In the genomic region with DNA sequence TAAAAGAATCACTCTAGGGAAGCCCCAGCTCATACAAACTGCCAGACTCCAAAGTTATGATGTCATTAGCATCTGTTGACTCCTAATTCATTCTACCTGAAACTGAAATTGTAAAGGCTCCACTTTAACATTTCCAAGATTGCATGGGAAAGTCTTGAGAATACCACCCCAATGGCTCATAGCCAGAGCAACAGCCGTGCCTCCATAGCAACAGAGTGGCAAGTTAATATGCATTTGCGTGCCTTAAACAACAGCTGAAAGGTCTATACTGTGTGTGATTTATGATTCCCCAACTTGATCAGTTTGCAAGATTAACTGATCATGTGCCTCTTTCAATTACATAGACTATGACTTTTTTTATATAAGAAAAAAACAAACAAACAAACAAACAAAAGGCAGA, we compare ENCODE assay signal across 18 mouse cellular contexts.
DNase-seq lines count a peak whose midpoint lies in the region; ATAC-seq and TF ChIP-seq lines count a peak whose summit lies in the region.
"Had no signal": no experiment of that assay in that cellular context is flagged by ENCODE, and none has a peak within 500 bp of the region (broad histone marks: within the 10 kb centered on the region; RNA-seq: fewer than 3 reads in every experiment).

No protein-coding gene starts in this region.

- H3K4me3 ChIP-seq in forebrain, embryonic 15.5 days: no peak overlapping the region
- H3K4me3 ChIP-seq in forebrain, embryonic 12.5 days (replicated peaks): no peak overlapping the region
- H3K4me3 ChIP-seq in midbrain, postnatal 0 days (ENCODE audit: low read depth, low read length): no peak overlapping the region
- no peak overlapping the region for H3K4me3 ChIP-seq in midbrain, embryonic 13.5 days (replicated peaks)
- H3K4me3 ChIP-seq: heart, embryonic 13.5 days; hindbrain, embryonic 12.5 days had no signal

- H3K9me3 ChIP-seq in forebrain, embryonic 15.5 days: no peaks in the 10 kb centered on the region
- H3K9me3 ChIP-seq in forebrain, embryonic 12.5 days: no peaks in the 10 kb centered on the region
- H3K9me3 ChIP-seq in midbrain, postnatal 0 days (ENCODE audit: low read length): no peaks in the 10 kb centered on the region
- H3K9me3 ChIP-seq in midbrain, embryonic 13.5 days: no peaks in the 10 kb centered on the region
- H3K9me3 ChIP-seq: heart, embryonic 13.5 days; hindbrain, embryonic 12.5 days had no signal

- no peak overlapping the region for H3K27ac ChIP-seq in forebrain, embryonic 15.5 days (replicated peaks)
- H3K27ac ChIP-seq in forebrain, embryonic 12.5 days: no peak overlapping the region
- no peak overlapping the region for H3K27ac ChIP-seq in midbrain, postnatal 0 days (ENCODE audit: low read depth, low read length)
- H3K27ac ChIP-seq in midbrain, embryonic 13.5 days: no peak overlapping the region
- H3K27ac ChIP-seq: heart, embryonic 13.5 days; hindbrain, embryonic 12.5 days had no signal

- no peaks in the 10 kb centered on the region for H3K36me3 ChIP-seq in forebrain, embryonic 15.5 days
- no peaks in the 10 kb centered on the region for H3K36me3 ChIP-seq in forebrain, embryonic 12.5 days (replicated peaks)
- H3K36me3 ChIP-seq in midbrain, postnatal 0 days (ENCODE audit: insufficient read depth, low read length): no peaks in the 10 kb centered on the region
- no peaks in the 10 kb centered on the region for H3K36me3 ChIP-seq in midbrain, embryonic 13.5 days
- H3K36me3 ChIP-seq: G1E; heart, embryonic 13.5 days; hindbrain, embryonic 12.5 days had no signal

- no peak for TF ChIP-seq CTCF in midbrain, postnatal 0 days (IDR thresholded peaks at IDR 0.05)

- 44% methylated on average over 2 of the region's 2 CpGs for WGBS in forebrain, embryonic 15.5 days
- 87% methylated on average over 2 of the region's 2 CpGs for WGBS in forebrain, embryonic 12.5 days
- WGBS in midbrain, postnatal 0 days: 72% methylated on average over 2 of the region's 2 CpGs
- 85% methylated on average over 2 of the region's 2 CpGs for WGBS in midbrain, embryonic 13.5 days

- H3K4me1 ChIP-seq in forebrain, embryonic 15.5 days: peaks cover 13% of the 10 kb centered on the region
- H3K4me1 ChIP-seq in forebrain, embryonic 12.5 days: no peaks in the 10 kb centered on the region
- no peaks in the 10 kb centered on the region for H3K4me1 ChIP-seq in midbrain, postnatal 0 days (ENCODE audit: insufficient read depth, low read length)
- H3K4me1 ChIP-seq in midbrain, embryonic 13.5 days (replicated peaks): no peaks in the 10 kb centered on the region
- H3K4me1 ChIP-seq: hindbrain, embryonic 12.5 days had no signal

- ATAC-seq in forebrain, embryonic 15.5 days (replicated peaks): peak; percentile 80
- ATAC-seq in forebrain, embryonic 12.5 days (ENCODE audit: low FRiP score): no peak
- ATAC-seq in midbrain, postnatal 0 days (ENCODE audit: low FRiP score): no peak
- no peak for ATAC-seq in midbrain, embryonic 13.5 days
- ATAC-seq: CD4-positive, CD25-positive, alpha-beta regulatory T cell, adult 4 months; intestine, embryonic 16.5 days had no signal

- DNase-seq in cerebellum, postnatal 10 days: peak; percentile 16 to 28
- no peak for DNase-seq in cerebellum, adult 9-10 months
- DNase-seq in midbrain, postnatal 0 days (ENCODE audit: low spot score): peak; percentile 27
- DNase-seq in MN1 (ENCODE audit: low spot score): no peak
- DNase-seq: adrenal gland, postnatal 10 days; B cell, adult 2 months; gastrocnemius, postnatal 36 days; heart, adult 11 months; heart, postnatal 36 days; kidney, adult 2 months had no signal

- H3K9ac ChIP-seq in forebrain, embryonic 15.5 days (replicated peaks): no peak overlapping the region
- no peak overlapping the region for H3K9ac ChIP-seq in forebrain, embryonic 12.5 days
- H3K9ac ChIP-seq in midbrain, postnatal 0 days (replicated peaks; ENCODE audit: low read length, poor library complexity, severe bottlenecking): no peak overlapping the region
- no peak overlapping the region for H3K9ac ChIP-seq in midbrain, embryonic 13.5 days (replicated peaks)
- H3K9ac ChIP-seq: heart, embryonic 13.5 days; hindbrain, embryonic 12.5 days had no signal

- no peaks in the 10 kb centered on the region for H3K27me3 ChIP-seq in forebrain, embryonic 15.5 days
- H3K27me3 ChIP-seq in forebrain, embryonic 12.5 days: no peaks in the 10 kb centered on the region
- no peaks in the 10 kb centered on the region for H3K27me3 ChIP-seq in midbrain, postnatal 0 days (ENCODE audit: insufficient read depth, low read length)
- no peaks in the 10 kb centered on the region for H3K27me3 ChIP-seq in midbrain, embryonic 13.5 days
- H3K27me3 ChIP-seq: heart, embryonic 13.5 days; hindbrain, embryonic 12.5 days had no signal

- H3K4me2 ChIP-seq in forebrain, embryonic 15.5 days (replicated peaks): no peak overlapping the region
- no peak overlapping the region for H3K4me2 ChIP-seq in forebrain, embryonic 12.5 days
- no peak overlapping the region for H3K4me2 ChIP-seq in midbrain, postnatal 0 days (ENCODE audit: low read depth, low read length, poor library complexity, severe bottlenecking)
- H3K4me2 ChIP-seq in midbrain, embryonic 13.5 days (replicated peaks): no peak overlapping the region
- H3K4me2 ChIP-seq: heart, embryonic 13.5 days; hindbrain, embryonic 12.5 days had no signal

Comparison
In these comparisons a context has a peak if more than half of its experiments do, and no peak if none do; other contexts are left out.
1. DNase-seq: peak in cerebellum, postnatal 10 days (2 of 2) and midbrain, postnatal 0 days (single experiment); none in cerebellum, adult 9-10 months (single experiment) and MN1 (single experiment).